In the genomic region with DNA sequence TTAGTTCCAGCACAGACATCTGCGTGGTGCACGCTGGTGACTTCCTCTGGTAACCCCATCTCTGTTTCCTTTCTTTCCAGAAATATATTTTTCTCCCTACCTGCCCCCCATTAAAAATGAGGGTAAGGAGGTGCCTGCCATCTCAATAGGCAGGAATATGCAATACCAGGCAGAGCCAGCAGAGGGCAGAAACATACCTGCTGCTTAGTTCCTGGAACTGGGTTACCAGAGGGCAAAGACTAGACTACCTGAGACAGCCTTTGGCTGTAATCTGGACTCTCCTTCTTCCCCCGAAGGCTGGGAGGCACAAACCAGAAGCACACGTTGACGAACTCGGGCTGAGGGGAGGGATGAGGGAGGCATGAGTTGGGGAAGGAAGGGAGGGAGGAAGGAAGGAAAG, we compare ENCODE assay signal across 9 mouse cellular contexts. TPM values are rescaled to one million over a fixed set of nuclear protein-coding genes. Genes with fewer than 3 reads are reported as not detected.
DNase-seq lines count a peak whose midpoint lies in the region; ATAC-seq and TF ChIP-seq lines count a peak whose summit lies in the region.
"Had no signal": no experiment of that assay in that cellular context is flagged by ENCODE, and none has a peak within 500 bp of the region (broad histone marks: within the 10 kb centered on the region; RNA-seq: fewer than 3 reads in every experiment).

No protein-coding gene starts in this region.

- intact Hi-C loops in left cerebral cortex, adult 2 months (cut with DNase I): loop anchor here (1.0 to 5.0 kb wide), 2 partner anchors 46 to 134 kb away; no protein-coding TSS in a partner anchor

- H3K4me2 ChIP-seq in forebrain, embryonic 14.5 days (ENCODE audit: low read length): no peak overlapping the region
- no peak overlapping the region for H3K4me2 ChIP-seq in forebrain, embryonic 16.5 days (ENCODE audit: low read length)
- no peak overlapping the region for H3K4me2 ChIP-seq in midbrain, postnatal 0 days (ENCODE audit: low read depth, low read length, poor library complexity, severe bottlenecking)

- H3K27me3 ChIP-seq in forebrain, embryonic 14.5 days (replicated peaks; ENCODE audit: control insufficient read depth, insufficient read depth, low read length): no peaks in the 10 kb centered on the region
- no peaks in the 10 kb centered on the region for H3K27me3 ChIP-seq in forebrain, embryonic 16.5 days (replicated peaks; ENCODE audit: control insufficient read depth, insufficient read depth, low read length)
- no peaks in the 10 kb centered on the region for H3K27me3 ChIP-seq in midbrain, postnatal 0 days (ENCODE audit: insufficient read depth, low read length)

- H3K27ac ChIP-seq in forebrain, embryonic 14.5 days (ENCODE audit: low read depth, low read length): no peak overlapping the region
- H3K27ac ChIP-seq in forebrain, embryonic 16.5 days (ENCODE audit: low read length): no peak overlapping the region
- H3K27ac ChIP-seq in left cerebral cortex, adult 2 months: no peak overlapping the region
- H3K27ac ChIP-seq in midbrain, postnatal 0 days (ENCODE audit: low read depth, low read length): no peak overlapping the region

- H3K4me1 ChIP-seq in forebrain, embryonic 14.5 days (ENCODE audit: control insufficient read depth, insufficient read depth, low read length): no peaks in the 10 kb centered on the region
- no peaks in the 10 kb centered on the region for H3K4me1 ChIP-seq in forebrain, embryonic 16.5 days (replicated peaks; ENCODE audit: control insufficient read depth, insufficient read depth, low read length)
- H3K4me1 ChIP-seq in midbrain, postnatal 0 days (ENCODE audit: insufficient read depth, low read length): no peaks in the 10 kb centered on the region

- peak; percentile 73 for DNase-seq in forebrain, embryonic 14.5 days (ENCODE audit: low spot score)
- DNase-seq in adrenal gland, postnatal 10 days: peak; percentile 90
- DNase-seq in embryo, embryonic 9.5 days (ENCODE audit: extremely low spot score): peak; percentile 68
- peak; percentile 53 for DNase-seq in hindlimb bud, embryonic 11.5 days (ENCODE audit: extremely low spot score, low read depth, low spot score)
- peak; percentile 74 to 83 for DNase-seq in left cerebral cortex, adult 2 months (ENCODE audit: extremely low spot score in 1 of 2, low spot score in 2 of 2)
- peak; percentile 63 for DNase-seq in midbrain, postnatal 0 days (ENCODE audit: low spot score)
- peak; percentile 80 to 93 for DNase-seq in spleen, postnatal 4 days (ENCODE audit: low spot score in 2 of 2)

- H3K9ac ChIP-seq in forebrain, embryonic 14.5 days (ENCODE audit: low read length): no peak overlapping the region
- no peak overlapping the region for H3K9ac ChIP-seq in forebrain, embryonic 16.5 days (replicated peaks; ENCODE audit: low read depth, low read length)
- no peak overlapping the region for H3K9ac ChIP-seq in midbrain, postnatal 0 days (replicated peaks; ENCODE audit: low read length, poor library complexity, severe bottlenecking)

- peak; percentile 95 for TF ChIP-seq CTCF in left cerebral cortex, adult 2 months (IDR thresholded peaks at IDR 0.05)
- peak; percentile 94 for TF ChIP-seq CTCF in midbrain, postnatal 0 days (IDR thresholded peaks at IDR 0.05)

- WGBS in forebrain, embryonic 14.5 days: 20% methylated on average over 6 of the region's 6 CpGs
- WGBS in forebrain, embryonic 16.5 days: 14% methylated on average over 6 of the region's 6 CpGs
- WGBS in midbrain, postnatal 0 days: 27% methylated on average over 6 of the region's 6 CpGs

- H3K9me3 ChIP-seq in forebrain, embryonic 14.5 days (replicated peaks; ENCODE audit: control insufficient read depth, low read length): peaks cover 7% of the 10 kb centered on the region; the same call in 1 of the 2 replicates
- no peaks in the 10 kb centered on the region for H3K9me3 ChIP-seq in forebrain, embryonic 16.5 days (ENCODE audit: control insufficient read depth, low read length)
- no peaks in the 10 kb centered on the region for H3K9me3 ChIP-seq in midbrain, postnatal 0 days (ENCODE audit: low read length)
- H3K9me3 ChIP-seq: megakaryocyte, embryonic 14.5 days had no signal

- H3K4me3 ChIP-seq in forebrain, embryonic 14.5 days (ENCODE audit: low read depth, low read length): no peak overlapping the region
- no peak overlapping the region for H3K4me3 ChIP-seq in forebrain, embryonic 16.5 days (replicated peaks; ENCODE audit: low read length)
- no peak overlapping the region for H3K4me3 ChIP-seq in left cerebral cortex, adult 2 months
- H3K4me3 ChIP-seq in midbrain, postnatal 0 days (ENCODE audit: low read depth, low read length): no peak overlapping the region
- H3K4me3 ChIP-seq: megakaryocyte, embryonic 14.5 days had no signal

- no peaks in the 10 kb centered on the region for H3K36me3 ChIP-seq in forebrain, embryonic 14.5 days (ENCODE audit: control insufficient read depth, insufficient read depth, low read length)
- no peaks in the 10 kb centered on the region for H3K36me3 ChIP-seq in forebrain, embryonic 16.5 days (ENCODE audit: control insufficient read depth, insufficient read depth)
- peaks cover 4% of the 10 kb centered on the region; the same call in 1 of the 2 replicates for H3K36me3 ChIP-seq in midbrain, postnatal 0 days (ENCODE audit: insufficient read depth, low read length)

- no peak for ATAC-seq in forebrain, embryonic 14.5 days
- ATAC-seq in forebrain, embryonic 16.5 days: no peak
- no peak for ATAC-seq in midbrain, postnatal 0 days (ENCODE audit: low FRiP score)

RNA-seq across cellular contexts. Expression of a gene that starts 24.8 kb away (rescaled TPM):
- 52.1 and 60.4 TPM in 2 replicates for polyA plus RNA-seq in forebrain, embryonic 14.5 days (2014; fragmentation: Nextera tagmentation; extraction: Ambion mirVana)
- 84.6 and 93.4 TPM in 2 replicates for polyA plus RNA-seq in forebrain, embryonic 16.5 days (2015; fragmentation: Nextera tagmentation; extraction: Ambion mirVana)
- 10 to 100 TPM; 66.7 to 84.9 TPM for total RNA-seq in adrenal gland, postnatal 10 days (2021)
- total RNA-seq in left cerebral cortex, adult 2 months (2021): 10 to 100 TPM; 69.6 to 72.4 TPM
- 42.9 and 57.7 TPM in 2 replicates for total RNA-seq in midbrain, postnatal 0 days (2014; rRNA removed)
- polyA plus RNA-seq in midbrain, postnatal 0 days (2015; fragmentation: Nextera tagmentation; extraction: Ambion mirVana): 25.1 and 27.6 TPM in 2 replicates

RNA-seq across cellular contexts. Expression of a gene that starts 26.2 kb away (rescaled TPM):
- polyA plus RNA-seq in forebrain, embryonic 14.5 days (2014; fragmentation: Nextera tagmentation; extraction: Ambion mirVana): 23.3 and 25.6 TPM in 2 replicates
- 37.8 and 39.6 TPM in 2 replicates for polyA plus RNA-seq in forebrain, embryonic 16.5 days (2015; fragmentation: Nextera tagmentation; extraction: Ambion mirVana)
- total RNA-seq in adrenal gland, postnatal 10 days (2021): 100 to 1,000 TPM; 155 to 156 TPM
- 10 to 100 TPM; 28.5 to 30.4 TPM for total RNA-seq in left cerebral cortex, adult 2 months (2021)
- total RNA-seq in midbrain, postnatal 0 days (2014; rRNA removed): 30.3 and 47.5 TPM in 2 replicates
- 32.8 and 34.6 TPM in 2 replicates for polyA plus RNA-seq in midbrain, postnatal 0 days (2015; fragmentation: Nextera tagmentation; extraction: Ambion mirVana)

RNA-seq across cellular contexts. Expression of a gene that starts 28.0 kb away (rescaled TPM):
- polyA plus RNA-seq in forebrain, embryonic 14.5 days (2014; fragmentation: Nextera tagmentation; extraction: Ambion mirVana): not detected in 2 replicates
- polyA plus RNA-seq in forebrain, embryonic 16.5 days (2015; fragmentation: Nextera tagmentation; extraction: Ambion mirVana): not detected in 2 replicates
- 1 to 10 TPM; 4.9 to 8.1 TPM for total RNA-seq in adrenal gland, postnatal 10 days (2021)
- total RNA-seq in left cerebral cortex, adult 2 months (2021): under 1 TPM in 1 of 2 experiments, not detected in 1; 0.26 TPM
- total RNA-seq in midbrain, postnatal 0 days (2014; rRNA removed): 0.61 TPM in 1 of 2 replicates, not detected in the other
- polyA plus RNA-seq in midbrain, postnatal 0 days (2015; fragmentation: Nextera tagmentation; extraction: Ambion mirVana): 0.06 and 0.12 TPM in 2 replicates

RNA-seq across cellular contexts. Expression of a gene that starts 34.1 kb away (rescaled TPM):
- 1.3 and 1.6 TPM in 2 replicates for polyA plus RNA-seq in forebrain, embryonic 14.5 days (2014; fragmentation: Nextera tagmentation; extraction: Ambion mirVana)
- polyA plus RNA-seq in forebrain, embryonic 16.5 days (2015; fragmentation: Nextera tagmentation; extraction: Ambion mirVana): 2.2 and 2.4 TPM in 2 replicates
- 10 to 100 TPM; 40.3 to 48.1 TPM for total RNA-seq in adrenal gland, postnatal 10 days (2021)
- 10 to 100 TPM; 57.4 to 64.8 TPM for total RNA-seq in left cerebral cortex, adult 2 months (2021)
- total RNA-seq in midbrain, postnatal 0 days (2014; rRNA removed): 11.9 and 13.6 TPM in 2 replicates
- 9.9 and 12.7 TPM in 2 replicates for polyA plus RNA-seq in midbrain, postnatal 0 days (2015; fragmentation: Nextera tagmentation; extraction: Ambion mirVana)

RNA-seq across cellular contexts. Expression of a gene that starts 42.2 kb away (rescaled TPM):
- 20.9 and 28.1 TPM in 2 replicates for polyA plus RNA-seq in forebrain, embryonic 14.5 days (2014; fragmentation: Nextera tagmentation; extraction: Ambion mirVana)
- 48.2 and 56.4 TPM in 2 replicates for polyA plus RNA-seq in forebrain, embryonic 16.5 days (2015; fragmentation: Nextera tagmentation; extraction: Ambion mirVana)
- total RNA-seq in adrenal gland, postnatal 10 days (2021): 10 to 100 TPM; 27.4 to 31.5 TPM
- total RNA-seq in left cerebral cortex, adult 2 months (2021): 100 to 1,000 TPM; 152 TPM
- 120 and 134 TPM in 2 replicates for total RNA-seq in midbrain, postnatal 0 days (2014; rRNA removed)
- 118 and 120 TPM in 2 replicates for polyA plus RNA-seq in midbrain, postnatal 0 days (2015; fragmentation: Nextera tagmentation; extraction: Ambion mirVana)
